Comparison of ENCODE assay signal across 8 mouse cellular contexts in the genomic region with DNA sequence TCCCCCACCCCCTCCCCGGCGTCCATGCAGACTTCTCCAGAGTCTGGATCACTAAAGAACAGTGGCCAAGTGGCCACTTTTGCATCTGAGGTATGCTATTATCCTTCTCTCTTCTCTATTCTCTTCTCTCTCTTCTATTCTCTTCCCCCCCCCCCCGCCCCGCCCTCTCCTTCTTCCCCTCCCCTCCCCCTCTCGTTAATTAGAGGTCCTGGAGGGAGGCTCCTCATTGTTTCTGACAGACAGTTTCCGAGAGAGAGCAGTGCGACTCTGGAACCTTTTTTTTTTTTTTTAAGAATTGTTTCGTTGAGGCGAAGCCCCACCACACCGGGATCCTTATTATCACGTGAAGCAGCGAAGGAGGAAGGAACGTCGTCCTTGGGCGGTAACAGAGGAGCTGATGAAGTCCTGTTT.
DNase-seq lines count a peak whose midpoint lies in the region; ATAC-seq and TF ChIP-seq lines count a peak whose summit lies in the region.

No protein-coding gene starts in this region.

- no peak for TF ChIP-seq POLR2A in spleen, adult 2 months (IDR thresholded peaks at IDR 0.05; ENCODE audit: low read depth, low read length)

- peak overlapping the region; percentile 72 for H3K4me2 ChIP-seq in neural tube, embryonic 11.5 days (ENCODE audit: low read depth)

- TF ChIP-seq CTCF in spleen, adult 2 months (IDR thresholded peaks at IDR 0.05; ENCODE audit: extremely low read depth, insufficient read depth, insufficient read length, insufficient replicate concordance) = no peak

- peaks cover 3% of the 10 kb centered on the region; the same call in 1 of the 2 replicates for H3K4me1 ChIP-seq in spleen, adult 2 months (ENCODE audit: control insufficient read depth, insufficient read depth, insufficient read length)
- H3K4me1 ChIP-seq in limb, embryonic 10.5 days = peaks cover 22% of the 10 kb centered on the region
- 0 out of 2 replicates have a peak, but pooled peaks cover 5% of the 10 kb centered on the region for H3K4me1 ChIP-seq in neural tube, embryonic 11.5 days (ENCODE audit: control insufficient read depth, insufficient read depth, low read length)

- H3K27me3 ChIP-seq in spleen, adult 2 months (ENCODE audit: control insufficient read depth, insufficient read depth, low read length) = peaks cover 1% of the 10 kb centered on the region; the same call in 1 of the 2 replicates
- H3K27me3 ChIP-seq in limb, embryonic 10.5 days (ENCODE audit: low read depth, poor library complexity, severe bottlenecking) = peaks cover 25% of the 10 kb centered on the region
- H3K27me3 ChIP-seq in neural tube, embryonic 11.5 days (ENCODE audit: control insufficient read depth, insufficient read depth, low read length) = no peaks in the 10 kb centered on the region

- no peak overlapping the region for H3K27ac ChIP-seq in spleen, adult 2 months (ENCODE audit: insufficient read depth, low read length)
- 0 out of 2 replicates have a peak overlapping the region, but pooled peaks have one; percentile 46 for H3K27ac ChIP-seq in limb, embryonic 10.5 days
- H3K27ac ChIP-seq in neural tube, embryonic 11.5 days (ENCODE audit: low read depth, low read length) = peak overlapping the region; percentile 77

- peak overlapping the region; percentile 23; the same call in 1 of the 2 replicates for H3K4me3 ChIP-seq in spleen, adult 2 months (ENCODE audit: extremely low read depth, insufficient read depth, insufficient read length)
- peak overlapping the region; percentile 51 for H3K4me3 ChIP-seq in limb, embryonic 10.5 days
- peak overlapping the region; percentile 32 for H3K4me3 ChIP-seq in neural tube, embryonic 11.5 days (ENCODE audit: low read depth, low read length)

- H3K36me3 ChIP-seq in spleen, adult 2 months (ENCODE audit: control insufficient read depth, insufficient read depth, low read length) = no peaks in the 10 kb centered on the region
- H3K36me3 ChIP-seq in limb, embryonic 10.5 days = no peaks in the 10 kb centered on the region
- no peaks in the 10 kb centered on the region for H3K36me3 ChIP-seq in neural tube, embryonic 11.5 days (ENCODE audit: control insufficient read depth, insufficient read depth, low read length)

- peak; percentile 49 for ATAC-seq in neural tube, embryonic 11.5 days (ENCODE audit: insufficient read depth, low FRiP score, low TSS enrichment)

- WGBS in spleen, adult 2 months = 3% methylated on average over 13 of the region's 15 CpGs
- WGBS in limb, embryonic 10.5 days = 2% methylated on average over 14 of the region's 15 CpGs
- 0% methylated on average over 11 of the region's 15 CpGs for WGBS in neural tube, embryonic 11.5 days

- no peaks in the 10 kb centered on the region for H3K9me3 ChIP-seq in limb, embryonic 10.5 days (replicated peaks)
- H3K9me3 ChIP-seq in neural tube, embryonic 11.5 days (ENCODE audit: control insufficient read depth, low read length) = no peaks in the 10 kb centered on the region

- H3K9ac ChIP-seq in neural tube, embryonic 11.5 days (ENCODE audit: low read length) = peak overlapping the region; percentile 71

- peak; percentile 6 for DNase-seq in adrenal gland, postnatal 14 days
- no peak for DNase-seq in adrenal gland, postnatal 25 days
- DNase-seq in spleen, adult 2 months (ENCODE audit: low read depth in 1 of 2, low spot score in 2 of 2) = no peak
- DNase-seq in spleen, adult 18-20 months = no peak
- peak; percentile 45 for DNase-seq in limb, embryonic 10.5 days (ENCODE audit: low spot score)
- peak; percentile 49 for DNase-seq in neural tube, embryonic 11.5 days (ENCODE audit: low spot score)
- DNase-seq in left cerebral cortex, adult 11 months (ENCODE audit: low spot score) = no peak
- no peak for DNase-seq in cerebellum, adult 11-12 months

Comparison
In these comparisons a context has a peak if more than half of its experiments do, and no peak if none do; other contexts are left out.
1. DNase-seq: peak in adrenal gland, postnatal 14 days (single experiment), limb, embryonic 10.5 days (single experiment) and neural tube, embryonic 11.5 days (single experiment); none in adrenal gland, postnatal 25 days (single experiment), spleen, adult 2 months (0 of 2), spleen, adult 18-20 months (0 of 2), left cerebral cortex, adult 11 months (single experiment) and cerebellum, adult 11-12 months (single experiment).
2. Peak in every context shown above with its lines, with median percentiles within 50 percentile points of each other: H3K4me3 ChIP-seq.